Mouse (Mus musculus) left cerebral cortex, adult 8-10 months (tissue): ENCODE results near the gene Negr1. TPM values are rescaled to one million over a fixed set of nuclear protein-coding genes. Genes with fewer than 3 reads are reported as not detected.

ENCODE experiments used
- DNase-seq, 2 experiments: peaks; one replicate each; pipeline ENCODE4 v3.0.0; 2022; ENCODE audit warnings: low spot score in 2 of 2
- total RNA-seq, 4 experiments: library from RNA; stranded (reverse); gene quantifications; 2 replicates each; pipeline ENCODE4 v1.2.4; 2022

Negr1 gene
- total RNA-seq = 100 to 1,000 TPM; 161 to 204 (median 191) TPM

GRCm38 (mm10) chr3:156561524-156562423 is at the start of gene Negr1:
Gene Negr1 (plus strand): TSS chr3:156561794.
- peak; percentile 69 to 82 for DNase-seq

- no peak for DNase-seq
Measured at GRCm38 (mm10) chr3:156526461-156526933, 35.1 kb upstream of the Negr1 start.

- no peak for DNase-seq
Measured at GRCm38 (mm10) chr3:156527231-156527995, 34.2 kb upstream of the Negr1 start.

- DNase-seq = peak; percentile 29 to 32
Measured at GRCm38 (mm10) chr3:156559441-156559825, 2.2 kb upstream of the Negr1 start.

- DNase-seq = peak; percentile 36 to 47
Measured at GRCm38 (mm10) chr3:156559826-156560471, 1.6 kb upstream of the Negr1 start.

GRCm38 (mm10) chr3:156560766-156561165 is 828 bp upstream of the Negr1 start:
- DNase-seq = peak; percentile 87 to 92

GRCm38 (mm10) chr3:156562424-156562785 is 811 bp downstream of the Negr1 start:
- no peak for DNase-seq

- no peak for DNase-seq
Measured at GRCm38 (mm10) chr3:156562796-156563195, 1.2 kb downstream of the Negr1 start.

GRCm38 (mm10) chr3:156563353-156563752 is 1.8 kb downstream of the Negr1 start:
- no peak for DNase-seq

- DNase-seq = no peak
Measured at GRCm38 (mm10) chr3:156573465-156573864, 11.9 kb downstream of the Negr1 start.

- no peak for DNase-seq
Measured at GRCm38 (mm10) chr3:156576292-156576691, 14.7 kb downstream of the Negr1 start.

- no peak for DNase-seq
Measured at GRCm38 (mm10) chr3:156590612-156591011, 29.0 kb downstream of the Negr1 start.

- DNase-seq = no peak
Measured at GRCm38 (mm10) chr3:156591125-156591524, 29.5 kb downstream of the Negr1 start.

GRCm38 (mm10) chr3:156606846-156607245 is 45.3 kb downstream of the Negr1 start:
- DNase-seq = no peak

GRCm38 (mm10) chr3:156619921-156620320 is 58.3 kb downstream of the Negr1 start:
- DNase-seq = no peak

- no peak for DNase-seq
Measured at GRCm38 (mm10) chr3:156628594-156628993, 67.0 kb downstream of the Negr1 start.

- no peak for DNase-seq
Measured at GRCm38 (mm10) chr3:156632942-156633341, 71.3 kb downstream of the Negr1 start.

- DNase-seq = no peak
Measured at GRCm38 (mm10) chr3:156639382-156639781, 77.8 kb downstream of the Negr1 start.

- DNase-seq = no peak
Measured at GRCm38 (mm10) chr3:156643710-156644363, 82.2 kb downstream of the Negr1 start.

- no peak for DNase-seq
Measured at GRCm38 (mm10) chr3:156648378-156648777, 86.8 kb downstream of the Negr1 start.

GRCm38 (mm10) chr3:156662553-156662952 is 101.0 kb downstream of the Negr1 start:
- DNase-seq = no peak
